Mouse (Mus musculus): Measurements from ENCODE around the gene Fam210b. TPM values are rescaled to one million over a fixed set of nuclear protein-coding genes. Genes with fewer than 3 reads are reported as not detected.

Fam210b gene
- total RNA-seq, 2 experiments from 2014 or later, result 25.9 to 27.7 TPM

DNA sequence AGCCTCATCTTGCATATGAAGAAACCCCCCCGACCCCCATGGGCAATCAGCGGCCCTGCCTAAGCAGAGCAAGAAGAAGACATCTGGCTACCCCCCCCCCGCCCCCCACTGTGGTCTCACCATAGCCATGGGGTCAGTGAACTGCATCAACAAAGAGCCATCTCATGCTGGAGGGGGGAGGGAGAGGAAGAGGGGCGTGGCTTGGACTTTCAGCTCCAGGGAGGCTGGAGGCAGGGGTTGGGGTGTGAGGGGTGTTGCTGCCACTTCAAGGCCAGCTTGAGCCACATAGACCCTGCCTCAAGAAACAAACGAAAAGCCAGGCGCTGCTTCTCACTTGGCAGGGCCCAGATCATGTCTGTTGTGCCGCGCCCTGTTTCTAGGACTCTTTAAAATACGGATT is 50.6 kb downstream of the Fam210b start:
- no peak for DNase-seq (ENCODE audit: extremely low spot score in 1 of 2, low spot score in 1 of 2)

DNA sequence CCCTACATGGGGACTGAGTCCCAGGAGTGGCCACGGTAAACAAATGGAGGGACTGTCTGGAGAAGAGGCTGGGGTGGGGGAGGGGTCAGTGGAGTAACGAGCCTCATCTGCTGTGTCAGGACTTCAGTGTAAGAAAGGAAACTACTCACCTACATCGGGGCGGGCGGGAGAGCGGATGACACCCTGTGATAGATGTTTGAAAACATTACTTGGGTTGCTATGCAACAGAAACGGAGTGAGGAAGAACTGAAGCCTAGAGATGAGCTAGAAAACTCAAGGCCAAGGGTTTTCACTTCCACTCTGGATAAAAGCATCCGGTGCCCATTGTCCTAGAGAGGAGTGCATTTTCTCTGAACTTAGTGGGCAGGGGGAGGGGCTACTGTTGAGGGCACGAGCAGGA is 54.5 kb downstream of the Fam210b start:
- no peak for DNase-seq (ENCODE audit: extremely low spot score in 1 of 2, low spot score in 1 of 2)

DNA sequence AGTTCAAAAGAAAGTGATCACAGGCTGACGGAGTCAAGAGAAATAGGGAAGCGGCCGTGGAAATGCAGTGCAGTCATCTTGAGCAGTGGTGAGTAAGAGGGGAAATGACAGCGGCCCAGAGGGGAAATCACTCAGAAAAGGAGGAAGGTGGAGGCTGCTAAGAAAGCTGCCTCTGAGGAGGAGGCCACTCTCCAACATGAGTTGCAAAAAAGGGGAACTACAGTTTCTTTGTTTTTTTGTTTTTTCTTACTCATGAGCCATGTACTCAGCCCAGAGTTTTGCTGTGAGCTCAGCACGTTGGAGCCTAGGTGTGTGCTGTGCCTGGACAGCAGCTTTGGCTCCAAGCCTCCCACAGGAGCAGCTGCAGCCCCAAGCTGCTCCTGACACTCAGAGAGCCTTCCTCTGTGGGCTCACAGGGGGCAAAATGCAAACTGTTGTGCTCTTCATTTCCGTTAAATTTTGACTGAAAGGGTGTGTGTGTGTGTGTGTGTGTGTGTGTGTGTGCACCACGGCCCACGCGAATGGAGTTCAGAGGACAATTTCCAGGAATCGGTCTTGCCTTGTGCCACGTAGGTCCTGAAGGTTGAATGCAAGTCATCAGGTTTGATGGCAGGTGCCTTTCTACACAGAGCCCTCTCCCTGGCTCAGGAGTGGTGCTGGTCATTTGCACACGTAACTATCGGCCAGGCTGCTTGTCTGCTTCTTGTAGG is 55.9 kb downstream of the Fam210b start:
- no peak for DNase-seq (ENCODE audit: extremely low spot score in 1 of 2, low spot score in 1 of 2)

DNA sequence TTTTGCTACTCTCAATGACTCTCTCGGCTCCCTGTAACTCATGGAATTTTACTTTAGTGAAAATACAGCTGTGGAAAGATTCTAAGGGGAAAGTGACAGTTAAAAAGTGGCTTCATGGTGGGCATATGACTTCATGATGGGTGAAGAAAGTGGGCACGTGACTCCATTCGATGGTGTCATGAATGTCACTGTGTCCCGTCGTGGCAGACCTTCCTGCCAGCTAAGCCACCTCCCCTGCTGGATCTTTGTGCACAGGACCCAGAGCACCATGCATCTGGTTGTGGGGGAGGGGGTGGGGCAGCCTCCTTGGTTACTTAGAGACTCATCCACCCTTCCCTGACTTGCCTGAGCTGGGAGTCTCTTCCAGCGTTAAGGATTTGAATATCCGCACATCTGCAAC is 58.9 kb downstream of the Fam210b start:
- DNase-seq (ENCODE audit: extremely low spot score in 1 of 2, low spot score in 1 of 2), result no peak

DNA sequence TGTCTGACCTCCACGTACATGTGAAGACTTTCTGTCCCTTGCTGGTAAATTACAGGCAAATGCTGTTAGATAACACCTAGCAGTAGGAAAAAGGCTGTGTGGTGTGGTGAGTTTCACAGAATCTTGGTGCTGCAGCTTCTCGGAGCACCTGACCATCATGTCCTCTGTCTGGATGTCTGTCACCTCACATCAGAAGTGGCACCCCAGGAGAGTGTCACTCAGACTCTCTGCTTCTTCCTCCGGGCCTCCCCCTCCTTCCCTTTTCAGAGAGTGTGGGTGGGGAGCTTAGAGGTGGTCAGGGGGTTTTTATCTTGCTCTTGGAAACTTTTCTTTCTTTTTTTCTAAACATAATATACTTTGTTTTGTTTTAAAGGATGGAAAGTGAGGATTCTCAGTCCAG is 59.6 kb downstream of the Fam210b start:
- DNase-seq (ENCODE audit: extremely low spot score in 1 of 2, low spot score in 1 of 2), result no peak

Other genes with a start within 250 kb of the Fam210b start
- under 1 TPM; 0.12 to 0.23 TPM for gene Mc3r, start 97.1 kb upstream of the Fam210b start, total RNA-seq (2021)
- 1 to 10 TPM; 1.9 to 2.2 TPM for gene Aurka, start 25.0 kb downstream of the Fam210b start, total RNA-seq (2021)
- 10 to 100 TPM; 22.8 to 25.9 TPM for gene Cstf1, start 25.1 kb downstream of the Fam210b start, total RNA-seq (2021)
- gene Cass4, start 48.2 kb downstream of the Fam210b start, total RNA-seq (2021), result under 1 TPM; 0.26 to 0.49 TPM
- gene Rtf2, start 95.0 kb downstream of the Fam210b start, total RNA-seq (2021), result 10 to 100 TPM; 68.3 to 72.9 TPM
- gene Gcnt7, start 113.0 kb downstream of the Fam210b start, total RNA-seq (2021), result not detected
- not detected for gene Fam209, start 127.0 kb downstream of the Fam210b start, total RNA-seq (2021)
- gene Tfap2c, start 204.0 kb downstream of the Fam210b start, total RNA-seq (2021), result under 1 TPM; 0.49 to 0.57 TPM